Mouse (Mus musculus) midbrain, embryonic 12.5 days (tissue): ENCODE results near the gene Qrsl1. TPM values are rescaled to one million over a fixed set of nuclear protein-coding genes. Genes with fewer than 3 reads are reported as not detected.

Source experiments
- ATAC-seq: fragments of 200-750 bp; cut with Nextera tagmentation; 2 replicates; pipeline ENCODE4 v1.8.0; 2017; ENCODE audit warnings: low read depth, moderate TSS enrichment, moderate library complexity; ENCODE audit not compliant: low FRiP score
- H3K27ac ChIP-seq: fragments of 300-500 bp; sonication (generic); replicated peaks from 2 replicates; pipeline ENCODE4 v1.5.1; 2016; ENCODE audit warnings: mild to moderate bottlenecking
- H3K27me3 ChIP-seq: fragments of 300-500 bp; sonication (generic); 2 replicates; pipeline ENCODE4 v1.6.1; 2016; ENCODE audit warnings: mild to moderate bottlenecking
- H3K36me3 ChIP-seq: fragments of 300-500 bp; sonication (generic); 2 replicates; pipeline ENCODE4 v1.6.1; 2016
- H3K4me1 ChIP-seq: fragments of 300-500 bp; sonication (generic); 2 replicates; pipeline ENCODE4 v1.6.1; 2016
- H3K4me2 ChIP-seq: fragments of 300-500 bp; sonication (generic); replicated peaks from 2 replicates; pipeline ENCODE4 v1.6.1; 2016; ENCODE audit warnings: mild to moderate bottlenecking, moderate library complexity
- H3K4me3 ChIP-seq: fragments of 300-500 bp; sonication (generic); 2 replicates; pipeline ENCODE4 v1.5.1; 2016; ENCODE audit warnings: mild to moderate bottlenecking
- H3K9ac ChIP-seq: fragments of 300-500 bp; sonication (generic); replicated peaks from 2 replicates; pipeline ENCODE4 v1.6.1; 2016; ENCODE audit warnings: mild to moderate bottlenecking, moderate library complexity
- H3K9me3 ChIP-seq: fragments of 300-500 bp; sonication (generic); 2 replicates; pipeline ENCODE4 v1.6.1; 2016; ENCODE audit warnings: mild to moderate bottlenecking
- WGBS: fragments of 180-500 bp; shearing (Covaris S2); methylation state at CpG from one replicate; pipeline ENCODE4 v1.1.7; 2016; 5-methylcytosine and 5-hydroxymethylcytosine counted together
- polyA plus RNA-seq: library from polyadenylated mRNA; unstranded; fragments of >200 nt; fragmentation: Nextera tagmentation; extraction: Ambion mirVana; gene quantifications from 2 replicates; pipeline ENCODE4 v1.2.1, GENCODE M21; 2016

The Qrsl1 gene
- polyA plus RNA-seq, 1 experiment from 2014 or later = 25.8 TPM

DNA sequence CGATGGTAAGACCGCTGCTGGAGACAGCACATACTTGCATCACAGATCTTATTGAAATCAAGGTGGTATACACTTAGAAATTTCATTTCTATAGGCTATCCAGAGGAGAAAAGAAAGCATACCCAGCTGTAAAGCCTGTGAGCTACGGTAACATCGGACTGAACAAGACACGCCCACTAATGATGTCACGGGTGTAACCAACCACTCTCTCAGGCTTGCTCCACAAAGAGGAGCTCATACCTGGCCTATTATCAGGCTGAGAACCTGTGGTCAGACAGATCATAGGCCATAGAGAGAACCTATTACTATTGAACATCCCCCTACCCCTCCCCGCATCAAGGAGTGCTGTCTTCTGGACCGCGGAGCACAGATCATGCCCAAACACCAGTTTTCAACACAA, 45.6 kb downstream of the Qrsl1 start:
- Histone ChIP-seq H3K36me3 (no peaks in the 10 kb centered on the region), H3K27ac (no peak overlapping the region), H3K4me2 (no peak overlapping the region), H3K4me1 (no peaks in the 10 kb centered on the region), H3K9ac (no peak overlapping the region), H3K4me3 (no peak overlapping the region), H3K27me3 (no peaks in the 10 kb centered on the region), H3K9me3 (no peaks in the 10 kb centered on the region)
- ATAC-seq = no peak
- 98% methylated on average over 9 of the region's 9 CpGs for WGBS

DNA sequence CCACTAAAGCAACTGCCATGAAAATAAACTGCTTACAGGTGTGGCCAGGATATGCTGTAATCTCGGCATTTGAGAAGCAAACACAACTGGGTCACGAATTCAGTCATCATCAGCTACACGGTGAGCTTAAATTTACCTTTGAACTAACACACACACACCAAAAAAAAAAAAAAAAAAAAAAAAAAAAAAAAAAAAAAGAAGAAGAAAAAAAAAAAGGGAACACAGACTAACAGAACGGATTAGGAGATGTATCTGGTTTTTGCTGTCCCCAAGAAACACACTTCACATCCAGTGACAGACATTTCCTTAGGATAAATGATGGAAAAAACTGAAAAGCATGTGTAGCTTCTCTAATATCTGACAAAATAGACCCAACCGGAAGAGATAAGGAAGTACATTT, 49.6 kb downstream of the Qrsl1 start:
- no peaks in the 10 kb centered on the region for H3K27me3 ChIP-seq
- H3K36me3 ChIP-seq = no peaks in the 10 kb centered on the region
- no peak overlapping the region for H3K4me3 ChIP-seq
- no peaks in the 10 kb centered on the region for H3K4me1 ChIP-seq
- H3K27ac ChIP-seq = no peak overlapping the region
- no peak overlapping the region for H3K9ac ChIP-seq
- H3K4me2 ChIP-seq = no peak overlapping the region
- WGBS = 86% methylated on average over 5 of the region's 5 CpGs
- no peak for ATAC-seq
- no peaks in the 10 kb centered on the region for H3K9me3 ChIP-seq

DNA sequence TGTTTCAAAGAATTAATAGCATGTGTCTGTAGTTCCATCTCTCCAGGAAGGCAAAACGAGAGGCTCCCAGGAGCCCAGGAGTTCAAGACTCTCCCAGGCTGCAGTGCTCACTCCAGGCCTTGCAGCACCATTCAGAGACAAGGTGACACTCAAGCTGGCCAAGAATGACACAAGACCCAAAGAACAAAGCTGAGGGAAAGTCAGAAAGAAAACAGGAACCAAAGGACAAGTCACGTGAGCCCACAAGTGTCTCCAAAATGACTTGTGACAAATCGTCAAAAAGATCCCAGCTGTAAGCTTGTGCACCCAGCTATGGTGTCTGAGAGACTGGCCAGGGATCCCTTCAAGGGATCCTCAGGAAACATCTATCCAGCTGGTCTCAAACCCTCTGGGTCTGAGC, 52.1 kb downstream of the Qrsl1 start:
- WGBS = 84% methylated on average over 3 of the region's 3 CpGs
- H3K9ac ChIP-seq = no peak overlapping the region
- H3K9me3 ChIP-seq = no peaks in the 10 kb centered on the region
- H3K27me3 ChIP-seq = no peaks in the 10 kb centered on the region
- H3K4me3 ChIP-seq = no peak overlapping the region
- ATAC-seq = no peak
- no peaks in the 10 kb centered on the region for H3K36me3 ChIP-seq
- no peak overlapping the region for H3K27ac ChIP-seq
- no peak overlapping the region for H3K4me2 ChIP-seq
- no peaks in the 10 kb centered on the region for H3K4me1 ChIP-seq

DNA sequence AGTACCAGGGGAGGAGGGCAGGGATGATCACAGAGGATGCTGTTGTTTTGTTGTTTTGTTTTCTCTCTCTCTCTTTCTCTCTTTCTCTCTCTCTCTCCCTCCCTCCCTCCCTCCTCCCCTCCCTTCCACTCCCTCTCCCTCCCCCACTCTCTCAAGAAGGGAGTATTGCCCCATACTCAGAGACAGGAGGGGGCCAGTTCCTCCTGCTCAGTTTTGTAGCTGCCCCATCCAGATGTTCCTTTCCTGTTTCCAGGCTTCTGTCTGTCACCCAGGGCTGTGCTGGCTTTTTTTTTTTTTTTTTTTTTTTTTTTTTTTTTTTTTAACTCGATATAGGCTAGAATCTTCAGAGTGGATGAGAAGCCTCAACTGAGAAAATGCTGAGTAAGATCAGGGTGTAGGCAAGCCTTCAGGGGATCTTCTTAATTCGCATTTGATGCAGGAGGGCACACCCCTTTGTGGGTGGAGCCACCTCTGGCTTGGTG, 55.4 kb downstream of the Qrsl1 start:
- no peaks in the 10 kb centered on the region for H3K4me1 ChIP-seq
- no peak overlapping the region for H3K4me3 ChIP-seq
- WGBS = 60% methylated on average over 2 of the region's 2 CpGs
- no peaks in the 10 kb centered on the region for H3K9me3 ChIP-seq
- H3K9ac ChIP-seq = no peak overlapping the region
- H3K4me2 ChIP-seq = no peak overlapping the region
- no peak for ATAC-seq
- no peak overlapping the region for H3K27ac ChIP-seq
- H3K27me3 ChIP-seq = no peaks in the 10 kb centered on the region
- no peaks in the 10 kb centered on the region for H3K36me3 ChIP-seq

DNA sequence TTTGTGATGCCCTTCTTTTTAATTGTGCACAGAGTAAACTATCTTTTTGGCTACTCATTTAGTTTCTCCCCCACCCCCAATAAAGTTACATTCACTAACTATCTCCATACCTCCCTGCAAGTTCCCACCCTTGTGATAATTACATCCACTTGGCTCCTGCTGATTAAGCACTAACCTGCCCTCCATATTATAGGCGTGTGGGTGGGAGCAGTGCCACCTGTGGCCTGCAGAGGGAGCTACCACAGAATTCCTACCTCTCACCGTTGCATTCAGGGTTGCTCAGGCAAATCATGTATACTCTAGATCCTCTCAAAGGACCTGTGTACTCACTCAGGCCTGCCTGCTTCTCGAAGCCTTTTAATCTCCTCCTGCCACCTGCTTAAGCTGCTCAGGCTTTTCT, 56.1 kb downstream of the Qrsl1 start:
- Histone ChIP-seq H3K9ac (no peak overlapping the region), H3K27me3 (no peaks in the 10 kb centered on the region), H3K4me3 (no peak overlapping the region), H3K4me2 (no peak overlapping the region), H3K4me1 (no peaks in the 10 kb centered on the region), H3K9me3 (no peaks in the 10 kb centered on the region), H3K36me3 (no peaks in the 10 kb centered on the region), H3K27ac (no peak overlapping the region)
- 53% methylated on average over 3 of the region's 3 CpGs for WGBS
- ATAC-seq = no peak

DNA sequence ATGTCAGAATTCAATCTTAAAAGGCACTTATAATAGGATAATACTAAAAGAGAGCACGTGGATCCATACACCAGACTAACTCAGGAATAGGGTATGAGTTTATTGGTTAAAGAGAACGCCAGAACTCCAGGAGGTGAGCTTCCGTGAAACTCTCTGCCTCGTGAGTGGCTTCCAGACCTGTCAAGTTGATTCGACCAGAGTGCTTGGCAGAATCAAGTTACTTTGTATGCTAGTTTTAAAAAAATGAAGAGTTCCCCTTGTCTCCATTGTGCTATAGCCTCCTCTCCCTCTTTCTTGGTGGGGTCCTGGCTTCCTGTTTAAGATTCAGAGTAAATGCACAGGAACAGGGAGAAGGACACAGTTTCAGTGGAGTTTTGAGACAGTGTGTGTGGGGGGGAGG, 60.1 kb downstream of the Qrsl1 start:
- Histone ChIP-seq H3K9ac (no peak overlapping the region), H3K9me3 (no peaks in the 10 kb centered on the region), H3K4me3 (no peak overlapping the region), H3K27ac (no peak overlapping the region), H3K4me1 (no peaks in the 10 kb centered on the region), H3K4me2 (no peak overlapping the region), H3K27me3 (no peaks in the 10 kb centered on the region), H3K36me3 (no peaks in the 10 kb centered on the region)
- WGBS = 82% methylated on average over 5 of the region's 5 CpGs
- ATAC-seq = no peak

DNA sequence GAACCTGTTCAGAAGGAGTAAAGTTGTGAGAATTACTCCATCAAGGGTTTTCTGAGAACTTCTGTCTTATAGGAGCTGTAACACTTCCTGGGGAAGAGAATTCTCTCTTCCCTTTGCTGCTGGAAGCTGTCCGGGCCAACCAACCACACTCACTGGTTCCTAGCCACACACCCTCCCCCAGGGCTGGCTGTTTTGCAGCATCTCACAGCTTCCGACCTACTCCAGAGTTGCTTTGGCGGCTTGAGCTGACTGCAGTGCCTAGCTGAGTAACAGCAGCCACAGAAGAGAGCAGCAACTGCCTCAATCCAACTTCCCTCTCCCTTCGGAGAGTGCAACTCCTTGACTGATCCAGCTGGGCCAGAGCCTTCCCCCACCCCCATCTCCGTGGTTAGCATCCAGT, 68.7 kb downstream of the Qrsl1 start:
- H3K27ac ChIP-seq = no peak overlapping the region
- no peaks in the 10 kb centered on the region for H3K27me3 ChIP-seq
- no peaks in the 10 kb centered on the region for H3K4me1 ChIP-seq
- no peaks in the 10 kb centered on the region for H3K9me3 ChIP-seq
- H3K36me3 ChIP-seq = no peaks in the 10 kb centered on the region
- H3K4me3 ChIP-seq = no peak overlapping the region
- no peak overlapping the region for H3K4me2 ChIP-seq
- no peak overlapping the region for H3K9ac ChIP-seq
- 31% methylated on average over 5 of the region's 5 CpGs for WGBS
- no peak for ATAC-seq

DNA sequence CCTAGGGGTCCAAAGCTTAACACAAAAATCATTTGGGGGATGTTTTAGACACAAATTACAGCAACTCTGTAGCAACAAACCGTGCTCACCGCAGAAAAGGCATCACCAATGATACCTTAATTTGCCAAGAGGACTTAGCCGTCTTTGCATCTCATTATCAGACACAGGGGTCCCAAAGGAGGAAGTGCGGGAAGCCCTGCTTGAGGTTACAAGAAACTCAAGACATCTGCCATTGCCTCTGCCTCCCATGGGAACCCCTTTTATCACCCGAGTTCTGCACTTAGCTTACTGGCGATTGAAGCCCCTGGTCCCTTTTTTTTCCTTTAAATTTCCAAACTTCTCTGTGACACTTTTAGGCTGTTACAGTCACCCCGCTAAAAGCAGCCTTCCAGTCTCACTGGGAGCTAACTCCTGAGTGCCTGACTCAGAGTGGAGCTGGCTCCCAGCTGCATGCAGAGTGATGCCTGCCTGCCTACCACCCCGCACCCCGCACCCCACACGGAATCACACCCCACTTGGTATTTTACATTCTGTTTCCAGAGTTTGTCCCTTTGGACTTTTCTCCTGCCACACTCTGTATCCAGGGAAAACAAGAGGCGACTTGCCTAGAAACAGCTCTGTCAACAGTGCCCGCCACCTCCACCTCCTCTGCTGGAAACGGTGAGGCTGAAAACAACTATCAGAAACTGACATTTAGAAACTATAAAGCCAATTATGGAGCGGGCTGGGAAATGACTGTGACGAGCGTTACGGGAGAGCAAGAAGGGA, 71.1 kb downstream of the Qrsl1 start:
- WGBS = 40% methylated on average over 17 of the region's 17 CpGs
- ATAC-seq = no peak
- H3K27ac ChIP-seq = no peak overlapping the region

DNA sequence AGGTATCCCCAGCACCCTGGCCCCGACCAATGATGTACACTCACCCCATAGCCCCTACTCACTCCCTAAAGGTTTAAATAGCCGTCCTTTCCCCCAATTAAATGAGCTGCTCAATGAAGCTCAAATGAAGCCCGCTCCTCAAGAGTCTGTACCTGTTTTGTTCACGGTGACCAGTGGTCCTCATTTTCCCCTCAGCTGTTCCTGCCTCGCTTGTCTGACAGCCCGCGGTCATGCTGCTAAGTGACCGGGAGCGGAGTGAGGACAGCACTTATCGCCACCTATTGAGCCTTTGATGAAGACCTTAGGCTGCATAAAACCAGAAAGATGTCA, 72.9 kb downstream of the Qrsl1 start:
- 93% methylated on average over 10 of the region's 10 CpGs for WGBS
- H3K9ac ChIP-seq = no peak overlapping the region
- no peak overlapping the region for H3K27ac ChIP-seq
- ATAC-seq = no peak
- H3K4me1 ChIP-seq = no peaks in the 10 kb centered on the region
- no peaks in the 10 kb centered on the region for H3K27me3 ChIP-seq
- H3K4me3 ChIP-seq = no peak overlapping the region
- no peaks in the 10 kb centered on the region for H3K36me3 ChIP-seq
- 0 out of 2 replicates have a peak, but pooled peaks cover 2% of the 10 kb centered on the region for H3K9me3 ChIP-seq
- H3K4me2 ChIP-seq = no peak overlapping the region

More for the DNA sequence above, 71.1 kb downstream of the Qrsl1 start:
- no peaks in the 10 kb centered on the region for H3K36me3 ChIP-seq
- no peaks in the 10 kb centered on the region for H3K4me1 ChIP-seq
- no peaks in the 10 kb centered on the region for H3K27me3 ChIP-seq
- no peak overlapping the region for H3K4me2 ChIP-seq
- no peak overlapping the region for H3K9ac ChIP-seq
- H3K4me3 ChIP-seq = no peak overlapping the region
- 0 out of 2 replicates have a peak, but pooled peaks cover 2% of the 10 kb centered on the region for H3K9me3 ChIP-seq

DNA sequence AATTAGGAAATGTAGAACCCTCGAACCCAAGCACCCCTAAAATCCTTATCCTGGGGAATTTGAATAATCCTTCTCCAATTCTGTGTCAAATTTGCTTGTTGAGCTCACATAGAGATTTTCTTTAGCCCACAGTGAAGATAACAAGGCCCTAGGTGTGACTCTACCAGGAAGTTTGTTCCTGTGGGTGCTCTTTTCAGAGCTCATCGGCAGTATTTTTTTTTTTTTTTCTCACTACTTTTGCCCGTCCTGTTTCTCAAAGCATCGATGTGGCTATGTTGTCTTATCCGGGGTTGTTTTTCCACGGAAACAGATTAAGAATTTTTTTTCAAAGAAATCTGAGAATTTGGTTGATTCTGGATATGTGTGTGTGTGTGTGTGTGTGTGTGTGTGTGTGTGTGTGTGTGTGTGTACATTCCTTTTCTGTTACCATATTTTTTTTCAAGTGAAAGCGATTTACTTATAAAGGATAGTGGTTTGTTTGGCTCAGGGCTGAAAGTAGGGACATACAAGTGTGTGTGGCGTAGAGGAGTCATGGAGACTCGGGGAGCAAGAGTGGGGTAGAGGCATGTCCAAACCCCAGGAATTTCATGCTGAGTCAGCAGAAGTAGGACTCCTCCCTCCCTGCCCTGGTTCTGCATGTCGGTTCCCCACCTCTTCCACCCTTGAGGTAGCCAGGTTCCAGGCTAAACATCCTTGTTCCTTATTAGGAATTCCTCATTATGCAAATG, 73.4 kb downstream of the Qrsl1 start:
- Histone ChIP-seq H3K36me3 (no peaks in the 10 kb centered on the region), H3K27me3 (no peaks in the 10 kb centered on the region), H3K4me1 (no peaks in the 10 kb centered on the region), H3K4me2 (no peak overlapping the region), H3K27ac (no peak overlapping the region), H3K9ac (no peak overlapping the region), H3K4me3 (no peak overlapping the region), H3K9me3 (0 out of 2 replicates have a peak, but pooled peaks cover 2% of the 10 kb centered on the region)
- WGBS = 92% methylated on average over 10 of the region's 10 CpGs
- ATAC-seq = no peak

DNA sequence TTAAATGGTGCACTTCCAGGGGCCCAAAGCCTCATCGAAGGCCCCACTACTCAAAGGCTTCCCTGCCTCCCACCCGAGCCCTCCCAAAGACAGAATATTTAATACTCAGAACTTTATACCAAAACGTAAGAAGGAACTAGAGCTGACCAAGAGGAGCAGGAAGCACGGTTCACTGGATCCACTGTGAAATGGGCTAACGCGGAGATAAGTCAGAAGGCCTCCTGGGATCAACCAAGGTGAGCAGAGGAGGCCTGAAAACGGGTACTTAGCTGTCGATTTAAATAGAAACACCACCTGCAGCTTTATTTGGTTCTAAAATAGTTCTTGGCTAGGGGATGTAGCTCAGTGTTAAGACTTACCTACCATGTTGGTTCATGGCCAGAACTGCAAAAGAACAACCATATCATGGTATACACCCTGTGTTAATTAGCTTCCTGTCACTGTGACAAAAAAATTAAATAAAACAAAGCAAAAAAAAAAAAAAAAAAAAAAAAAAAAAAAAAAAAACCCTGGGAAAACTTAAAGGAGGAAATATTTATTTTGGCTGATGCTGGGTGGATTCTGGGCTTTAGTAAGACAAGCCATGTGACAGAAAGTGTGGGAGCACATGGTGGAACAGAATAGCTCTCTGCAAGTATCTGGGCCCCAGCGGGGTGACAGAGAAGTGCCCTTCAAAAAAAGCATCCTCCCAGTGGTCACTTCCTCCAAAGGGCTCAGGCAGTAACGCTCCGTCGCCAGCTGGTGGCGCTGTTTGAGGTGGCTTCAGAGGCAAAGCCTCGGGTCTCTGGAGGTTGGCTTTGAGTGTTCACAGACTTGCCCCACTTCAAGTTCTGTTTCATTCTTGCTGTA, 74.5 kb downstream of the Qrsl1 start:
- Histone ChIP-seq H3K4me1 (no peaks in the 10 kb centered on the region), H3K4me3 (no peak overlapping the region), H3K9ac (no peak overlapping the region), H3K27ac (no peak overlapping the region), H3K9me3 (0 out of 2 replicates have a peak, but pooled peaks cover 2% of the 10 kb centered on the region), H3K27me3 (no peaks in the 10 kb centered on the region), H3K36me3 (no peaks in the 10 kb centered on the region), H3K4me2 (no peak overlapping the region)
- WGBS = 82% methylated on average over 14 of the region's 14 CpGs
- no peak for ATAC-seq

DNA sequence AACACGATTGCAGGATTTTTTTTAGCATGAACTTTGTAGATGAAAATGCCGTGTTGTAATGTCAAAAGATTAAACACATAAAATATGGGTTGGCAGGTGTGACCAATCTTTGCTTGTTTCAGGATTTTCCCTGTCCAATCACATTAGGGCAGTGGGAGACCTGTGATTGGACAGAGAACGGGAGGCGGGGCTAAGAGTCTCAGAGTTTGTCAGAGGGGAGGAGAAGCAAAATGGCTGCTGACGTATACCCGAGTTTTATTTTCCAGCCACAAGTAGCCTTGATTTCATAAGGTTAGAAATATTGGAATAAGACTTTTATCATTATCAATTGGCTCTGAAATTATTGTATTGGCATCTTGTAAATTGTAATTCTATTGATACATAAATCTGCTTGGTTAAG, 75.8 kb downstream of the Qrsl1 start:
- no peak for ATAC-seq
- 0 out of 2 replicates have a peak, but pooled peaks cover 2% of the 10 kb centered on the region for H3K9me3 ChIP-seq
- 89% methylated on average over 6 of the region's 6 CpGs for WGBS
- H3K27ac ChIP-seq = no peak overlapping the region
- H3K4me3 ChIP-seq = no peak overlapping the region
- H3K27me3 ChIP-seq = no peaks in the 10 kb centered on the region
- no peak overlapping the region for H3K9ac ChIP-seq
- no peaks in the 10 kb centered on the region for H3K4me1 ChIP-seq
- no peaks in the 10 kb centered on the region for H3K36me3 ChIP-seq
- H3K4me2 ChIP-seq = no peak overlapping the region
